Mouse (Mus musculus) stomach, embryonic 14.5 days (tissue): ENCODE results near the gene Tmem26. TPM values are rescaled to one million over a fixed set of nuclear protein-coding genes. Genes with fewer than 3 reads are reported as not detected.

Experiments
- ATAC-seq: fragments of 200-750 bp; cut with Nextera tagmentation; 2 replicates; pipeline ENCODE4 v1.8.0; 2017; ENCODE audit warnings: low read depth, moderate TSS enrichment; ENCODE audit not compliant: insufficient number of reproducible peaks, insufficient read depth, low FRiP score
- H3K27ac ChIP-seq: fragments of 300-500 bp; sonication (generic); 2 replicates; pipeline ENCODE4 v1.5.1; 2014; ENCODE audit warnings: mild to moderate bottlenecking, low read length, moderate library complexity, mixed read lengths
- H3K27me3 ChIP-seq: fragments of 300-500 bp; sonication (generic); 2 replicates; pipeline ENCODE4 v1.6.1; 2014; ENCODE audit warnings: low read length, control low read depth, mixed read lengths; ENCODE audit not compliant: control insufficient read depth, insufficient read depth
- H3K36me3 ChIP-seq: fragments of 300-500 bp; sonication (generic); 2 replicates; pipeline ENCODE4 v1.6.1; 2014; ENCODE audit warnings: mild to moderate bottlenecking, control low read depth, low read length, moderate library complexity, mixed read lengths; ENCODE audit not compliant: control insufficient read depth, insufficient read depth
- H3K4me1 ChIP-seq: fragments of 300-500 bp; sonication (generic); 2 replicates; pipeline ENCODE4 v1.6.1; 2014; ENCODE audit warnings: low read length, control low read depth, mixed read lengths; ENCODE audit not compliant: control insufficient read depth, insufficient read depth
- H3K4me2 ChIP-seq: fragments of 300-500 bp; sonication (generic); replicated peaks from 2 replicates; pipeline ENCODE4 v1.6.1; 2014; ENCODE audit warnings: low read depth, low read length, control low read depth
- H3K4me3 ChIP-seq: fragments of 300-500 bp; sonication (generic); 2 replicates; pipeline ENCODE4 v1.5.1; 2014; ENCODE audit warnings: low read depth, low read length, control low read depth
- H3K9ac ChIP-seq: fragments of 300-500 bp; sonication (generic); replicated peaks from 2 replicates; pipeline ENCODE4 v1.6.1; 2014; ENCODE audit warnings: low read depth, mild to moderate bottlenecking, control low read depth, low read length, moderate library complexity, mixed read lengths
- H3K9me3 ChIP-seq: fragments of 300-500 bp; sonication (generic); 2 replicates; pipeline ENCODE4 v1.6.1; 2016; ENCODE audit warnings: low read depth, low read length, control low read depth; ENCODE audit not compliant: control insufficient read depth
- WGBS: fragments of 180-500 bp; shearing (Covaris S2); extraction: QIAGEN DNeasy Blood & Tissue Kit; methylation state at CpG from one replicate; pipeline ENCODE4 v1.1.7; 2014; 5-methylcytosine and 5-hydroxymethylcytosine counted together
- polyA plus RNA-seq: library from polyadenylated mRNA; unstranded; fragments of >200 nt; fragmentation: Nextera tagmentation; extraction: Ambion mirVana; gene quantifications from 2 replicates; pipeline ENCODE4 v1.2.1, GENCODE M21; 2014

Tmem26 gene
- polyA plus RNA-seq, 1 experiment from 2014 or later, result 21.5 TPM

- ATAC-seq, result no peak
- Histone ChIP-seq H3K27me3 (no peaks in the 10 kb centered on the region), H3K4me1 (no peaks in the 10 kb centered on the region), H3K36me3 (no peaks in the 10 kb centered on the region), H3K4me3 (no peak overlapping the region), H3K4me2 (no peak overlapping the region), H3K9ac (no peak overlapping the region), H3K9me3 (peaks cover 8% of the 10 kb centered on the region; the same call in 1 of the 2 replicates), H3K27ac (no peak overlapping the region)
- 74% methylated on average over 4 of the region's 4 CpGs for WGBS
These were observed 17.9 kb upstream of the Tmem26 start for GRCm38 (mm10) chr10:68705471-68706036.

- no peak overlapping the region for H3K4me2 ChIP-seq
- no peaks in the 10 kb centered on the region for H3K36me3 ChIP-seq
- peak overlapping the region; percentile 68; the same call in 1 of the 2 replicates for H3K27ac ChIP-seq
- no peaks in the 10 kb centered on the region for H3K27me3 ChIP-seq
- ATAC-seq, result no peak
- 62% methylated on average over 3 of the region's 3 CpGs for WGBS
- H3K9ac ChIP-seq, result no peak overlapping the region
- H3K4me3 ChIP-seq, result no peak overlapping the region
- no peaks in the 10 kb centered on the region for H3K4me1 ChIP-seq
- H3K9me3 ChIP-seq, result peaks cover 8% of the 10 kb centered on the region; the same call in 1 of the 2 replicates
These were observed 16.2 kb upstream of the Tmem26 start for GRCm38 (mm10) chr10:68707014-68707852.

GRCm38 (mm10) chr10:68712926-68713325, 10.5 kb upstream of the Tmem26 start:
- WGBS, result 58% methylated on average over 2 of the region's 2 CpGs
- Histone ChIP-seq H3K36me3 (no peaks in the 10 kb centered on the region), H3K9me3 (peaks cover 4% of the 10 kb centered on the region; the same call in 1 of the 2 replicates), H3K4me3 (no peak overlapping the region), H3K4me1 (no peaks in the 10 kb centered on the region), H3K27ac (no peak overlapping the region), H3K9ac (no peak overlapping the region), H3K4me2 (no peak overlapping the region), H3K27me3 (no peaks in the 10 kb centered on the region)
- no peak for ATAC-seq

- ATAC-seq, result no peak
- Histone ChIP-seq H3K4me3 (no peak overlapping the region), H3K9me3 (no peaks in the 10 kb centered on the region), H3K4me1 (no peaks in the 10 kb centered on the region), H3K9ac (no peak overlapping the region), H3K36me3 (no peaks in the 10 kb centered on the region), H3K27ac (no peak overlapping the region), H3K4me2 (no peak overlapping the region), H3K27me3 (no peaks in the 10 kb centered on the region)
- WGBS, result 82% methylated on average over 3 of the region's 3 CpGs
These were observed 9.1 kb upstream of the Tmem26 start for GRCm38 (mm10) chr10:68714302-68714701.

- no peak overlapping the region for H3K4me3 ChIP-seq
- H3K4me1 ChIP-seq, result no peaks in the 10 kb centered on the region
- no peaks in the 10 kb centered on the region for H3K36me3 ChIP-seq
- H3K9me3 ChIP-seq, result no peaks in the 10 kb centered on the region
- H3K27me3 ChIP-seq, result no peaks in the 10 kb centered on the region
- no peak overlapping the region for H3K27ac ChIP-seq
- no peak overlapping the region for H3K4me2 ChIP-seq
- no peak for ATAC-seq
- H3K9ac ChIP-seq, result no peak overlapping the region
- 89% methylated on average over 3 of the region's 3 CpGs for WGBS
These were observed 8.1 kb upstream of the Tmem26 start for GRCm38 (mm10) chr10:68715396-68715795.

- H3K27me3 ChIP-seq, result no peaks in the 10 kb centered on the region
- WGBS, result 74% methylated on average over 3 of the region's 3 CpGs
- ATAC-seq, result no peak
- no peak overlapping the region for H3K9ac ChIP-seq
- H3K4me2 ChIP-seq, result no peak overlapping the region
- no peak overlapping the region for H3K4me3 ChIP-seq
- no peaks in the 10 kb centered on the region for H3K36me3 ChIP-seq
- H3K4me1 ChIP-seq, result no peaks in the 10 kb centered on the region
- H3K27ac ChIP-seq, result no peak overlapping the region
- H3K9me3 ChIP-seq, result no peaks in the 10 kb centered on the region
These were observed 5.1 kb upstream of the Tmem26 start for GRCm38 (mm10) chr10:68718375-68718774.

- no peak for ATAC-seq
- Histone ChIP-seq H3K4me3 (no peak overlapping the region), H3K27ac (no peak overlapping the region), H3K4me1 (no peaks in the 10 kb centered on the region), H3K27me3 (no peaks in the 10 kb centered on the region), H3K4me2 (no peak overlapping the region), H3K9ac (no peak overlapping the region), H3K9me3 (no peaks in the 10 kb centered on the region), H3K36me3 (no peaks in the 10 kb centered on the region)
- WGBS, result 55% methylated on average over 5 of the region's 5 CpGs
These were observed 2.5 kb upstream of the Tmem26 start for GRCm38 (mm10) chr10:68720887-68721400.

GRCm38 (mm10) chr10:68723015-68723414, 431 bp upstream of the Tmem26 start:
- Histone ChIP-seq H3K4me1 (no peaks in the 10 kb centered on the region), H3K9me3 (no peaks in the 10 kb centered on the region), H3K9ac (no peak overlapping the region), H3K36me3 (no peaks in the 10 kb centered on the region), H3K27me3 (no peaks in the 10 kb centered on the region), H3K4me3 (no peak overlapping the region), H3K4me2 (peak overlapping the region; percentile 75), H3K27ac (no peak overlapping the region)
- 43% methylated on average over 7 of the region's 7 CpGs for WGBS
- ATAC-seq, result no peak
